Mouse (Mus musculus) liver, embryonic 11.5 days (tissue): ENCODE data around the gene Iqgap2. TPM values are rescaled to one million over a fixed set of nuclear protein-coding genes. Genes with fewer than 3 reads are reported as not detected.

Source experiments
- ATAC-seq: fragments of 200-750 bp; cut with Nextera tagmentation; replicated peaks from 2 replicates; pipeline ENCODE4 v1.8.0; 2017; ENCODE audit warnings: moderate number of reproducible peaks, mild to moderate bottlenecking, moderate TSS enrichment, moderate library complexity; ENCODE audit not compliant: low FRiP score
- DNase-seq: peaks from one replicate; pipeline ENCODE4 v3.0.0-alpha.2; 2017; ENCODE audit warnings: low spot score
- H3K27ac ChIP-seq: fragments of 300-500 bp; sonication (generic); 2 replicates; pipeline ENCODE4 v1.5.1; 2014; ENCODE audit warnings: mild to moderate bottlenecking, low read depth, low read length, control low read depth
- H3K27me3 ChIP-seq: fragments of 300-500 bp; sonication (generic); replicated peaks from 2 replicates; pipeline ENCODE4 v1.6.1; 2014; ENCODE audit warnings: low read length, mixed read lengths; ENCODE audit not compliant: control insufficient read depth, insufficient read depth
- H3K36me3 ChIP-seq: fragments of 300-500 bp; sonication (generic); 2 replicates; pipeline ENCODE4 v1.6.1; 2014; ENCODE audit warnings: mild to moderate bottlenecking, low read length, moderate library complexity, mixed read lengths; ENCODE audit not compliant: control insufficient read depth, insufficient read depth
- H3K4me1 ChIP-seq: fragments of 300-500 bp; sonication (generic); replicated peaks from 2 replicates; pipeline ENCODE4 v1.6.1; 2014; ENCODE audit warnings: low read length, mixed read lengths; ENCODE audit not compliant: control insufficient read depth, insufficient read depth
- H3K4me2 ChIP-seq: fragments of 300-500 bp; sonication (generic); 2 replicates; pipeline ENCODE4 v1.6.1; 2014; ENCODE audit warnings: mild to moderate bottlenecking, control low read depth, moderate library complexity
- H3K4me3 ChIP-seq: fragments of 300-500 bp; sonication (generic); 2 replicates; pipeline ENCODE4 v1.5.1; 2014; ENCODE audit warnings: low read depth, low read length, control low read depth
- H3K9ac ChIP-seq: fragments of 300-500 bp; sonication (generic); 2 replicates; pipeline ENCODE4 v1.6.1; 2014; ENCODE audit warnings: low read depth, low read length, control low read depth
- H3K9me3 ChIP-seq: fragments of 300-500 bp; sonication (generic); 2 replicates; pipeline ENCODE4 v1.6.1; 2016; ENCODE audit warnings: low read length, inconsistent platforms, mixed read lengths; ENCODE audit not compliant: control insufficient read depth
- WGBS: fragments of 180-500 bp; shearing (Covaris S2); extraction: QIAGEN DNeasy Blood & Tissue Kit; methylation state at CpG from one replicate; pipeline ENCODE4 v1.1.7; 2014; 5-methylcytosine and 5-hydroxymethylcytosine counted together
- polyA plus RNA-seq: library from polyadenylated mRNA; unstranded; fragments of >200 nt; fragmentation: Nextera tagmentation; extraction: Ambion mirVana; gene quantifications from 2 replicates; pipeline ENCODE4 v1.2.1, GENCODE M21; 2014

Iqgap2 gene
- polyA plus RNA-seq, 1 experiment from 2014 or later, result 17.1 TPM

DNA sequence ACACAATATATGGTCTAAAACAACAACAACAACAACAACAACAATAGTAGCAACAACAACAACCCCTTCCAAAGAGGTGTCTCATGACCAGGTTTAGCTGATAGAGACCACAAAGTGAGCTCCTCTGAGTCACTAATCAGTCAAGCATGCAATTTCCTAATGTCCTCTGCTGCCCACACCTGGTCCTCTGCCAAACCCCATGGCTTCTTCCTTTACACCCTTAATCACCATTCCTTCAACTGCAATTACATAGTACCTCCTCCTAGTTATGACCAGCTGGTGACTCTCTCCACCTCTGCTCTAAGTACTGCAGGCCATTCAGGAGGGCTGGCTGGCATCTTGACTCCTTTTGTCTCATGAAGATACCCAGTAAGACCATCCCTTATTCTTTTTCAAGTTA is 60.0 kb downstream of the Iqgap2 start:
- no peak for ATAC-seq
- DNase-seq, result no peak
- H3K36me3 ChIP-seq, result no peaks in the 10 kb centered on the region
- H3K9ac ChIP-seq, result no peak overlapping the region
- H3K9me3 ChIP-seq, result no peaks in the 10 kb centered on the region
- no peak overlapping the region for H3K4me3 ChIP-seq
- H3K27ac ChIP-seq, result no peak overlapping the region
- H3K27me3 ChIP-seq, result no peaks in the 10 kb centered on the region
- no peak overlapping the region for H3K4me2 ChIP-seq
- H3K4me1 ChIP-seq, result no peaks in the 10 kb centered on the region

DNA sequence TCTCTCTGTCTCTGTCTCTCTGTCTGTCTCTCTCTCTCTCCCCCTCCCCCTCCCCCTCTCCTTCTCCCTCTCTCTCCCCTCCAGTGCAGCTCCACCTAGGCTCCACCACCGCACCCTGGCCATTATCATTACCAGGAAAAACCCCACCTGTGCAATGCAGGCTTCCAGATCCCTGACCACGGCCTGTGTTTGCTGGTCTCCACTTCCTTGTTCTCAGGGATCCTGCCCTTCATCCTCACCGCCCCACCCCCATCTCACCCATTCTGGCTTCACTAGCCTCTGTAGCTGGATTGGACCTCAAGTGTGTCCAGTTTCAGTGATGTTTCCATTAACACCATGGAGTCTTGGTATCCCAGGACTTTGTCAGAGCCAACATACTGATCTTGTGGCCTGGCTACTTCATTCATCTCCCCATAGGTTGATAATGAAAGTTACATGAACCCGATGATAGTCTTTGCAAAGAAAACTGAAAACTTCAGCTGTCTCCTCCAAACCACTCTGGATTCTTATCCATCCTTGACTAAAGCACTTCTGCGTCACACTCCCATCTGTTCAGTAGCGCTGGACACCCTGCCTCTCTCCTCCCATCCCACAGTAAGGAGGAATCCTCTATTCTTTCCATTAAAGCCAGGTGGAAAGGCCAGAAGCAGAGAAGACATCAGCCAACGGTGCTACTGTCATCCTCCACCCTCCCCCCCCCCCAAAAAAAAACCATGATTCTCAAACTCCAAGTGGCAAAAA is 62.1 kb downstream of the Iqgap2 start:
- H3K9ac ChIP-seq, result no peak overlapping the region
- 82% methylated on average over 7 of the region's 7 CpGs for WGBS
- no peak overlapping the region for H3K4me3 ChIP-seq
- ATAC-seq, result no peak
- no peak overlapping the region for H3K27ac ChIP-seq
- H3K4me2 ChIP-seq, result no peak overlapping the region
- H3K27me3 ChIP-seq, result no peaks in the 10 kb centered on the region
- H3K9me3 ChIP-seq, result no peaks in the 10 kb centered on the region
- no peaks in the 10 kb centered on the region for H3K36me3 ChIP-seq
- H3K4me1 ChIP-seq, result no peaks in the 10 kb centered on the region
- DNase-seq, result no peak

DNA sequence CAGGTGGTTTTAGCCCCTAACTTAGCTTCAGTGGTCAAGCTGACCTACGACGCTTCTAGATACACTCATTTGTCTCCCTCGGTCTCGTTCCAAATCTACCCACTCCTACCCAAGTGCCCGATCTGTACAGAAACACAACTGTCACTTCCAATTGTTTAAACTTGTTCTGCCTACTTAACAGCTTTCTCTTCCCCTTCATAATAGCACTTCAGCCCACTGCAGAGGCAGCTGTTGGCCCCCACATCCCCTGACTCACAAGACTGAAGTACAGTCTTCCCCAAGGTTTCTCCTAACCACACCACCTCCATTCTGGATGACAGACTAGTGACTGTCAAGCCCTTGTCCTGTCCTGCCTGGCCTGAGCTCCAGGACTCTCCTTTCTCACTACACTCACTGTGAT is 63.1 kb downstream of the Iqgap2 start:
- Histone ChIP-seq H3K9me3 (no peaks in the 10 kb centered on the region), H3K4me2 (no peak overlapping the region), H3K4me1 (no peaks in the 10 kb centered on the region), H3K9ac (no peak overlapping the region), H3K36me3 (no peaks in the 10 kb centered on the region), H3K4me3 (no peak overlapping the region), H3K27ac (no peak overlapping the region), H3K27me3 (no peaks in the 10 kb centered on the region)
- DNase-seq, result no peak
- WGBS, result 85% methylated on average over 5 of the region's 5 CpGs
- no peak for ATAC-seq

DNA sequence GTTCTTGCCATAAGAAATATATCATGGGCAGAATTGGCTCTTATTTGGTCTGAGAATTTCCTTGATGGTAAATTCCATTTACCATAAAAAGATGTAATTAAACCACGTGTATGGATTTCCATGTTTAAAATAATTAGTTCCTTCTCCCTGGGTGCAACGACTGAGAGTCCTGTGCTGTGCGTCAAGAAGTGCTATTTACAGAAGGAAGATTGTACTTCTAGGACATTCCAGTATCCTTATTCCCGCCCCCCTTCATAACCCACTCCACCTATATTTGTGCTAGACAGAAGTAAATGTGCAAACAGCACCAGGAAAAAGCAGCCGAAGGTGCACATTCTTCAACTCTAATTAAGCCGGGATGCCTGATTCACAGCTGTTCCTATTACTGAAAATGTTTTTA is 65.5 kb downstream of the Iqgap2 start:
- Histone ChIP-seq H3K27me3 (no peaks in the 10 kb centered on the region), H3K4me3 (no peak overlapping the region), H3K4me2 (no peak overlapping the region), H3K9me3 (no peaks in the 10 kb centered on the region), H3K36me3 (no peaks in the 10 kb centered on the region), H3K9ac (no peak overlapping the region), H3K27ac (no peak overlapping the region), H3K4me1 (no peaks in the 10 kb centered on the region)
- WGBS, result 86% methylated on average over 6 of the region's 6 CpGs
- DNase-seq (no peak), ATAC-seq (no peak)

DNA sequence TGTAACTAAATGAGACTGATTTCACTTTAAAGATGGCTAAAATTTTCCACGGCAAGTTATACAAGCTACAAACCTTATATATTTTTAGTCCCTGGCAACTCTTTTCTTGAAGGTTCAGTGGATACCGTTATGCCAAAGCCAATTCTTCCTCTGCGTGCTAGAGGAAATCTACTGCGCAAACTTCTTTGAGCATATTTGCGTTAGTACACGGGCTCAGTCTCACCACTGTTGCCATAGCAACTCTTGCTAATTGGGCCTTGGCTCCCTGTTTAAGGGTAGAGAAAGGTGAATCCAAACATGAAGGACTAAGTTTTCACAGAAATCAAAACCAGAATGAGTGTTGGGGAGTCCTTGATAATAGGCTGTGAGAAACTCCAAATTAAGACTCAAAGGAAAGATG is 68.8 kb downstream of the Iqgap2 start:
- H3K36me3 ChIP-seq, result no peaks in the 10 kb centered on the region

DNA sequence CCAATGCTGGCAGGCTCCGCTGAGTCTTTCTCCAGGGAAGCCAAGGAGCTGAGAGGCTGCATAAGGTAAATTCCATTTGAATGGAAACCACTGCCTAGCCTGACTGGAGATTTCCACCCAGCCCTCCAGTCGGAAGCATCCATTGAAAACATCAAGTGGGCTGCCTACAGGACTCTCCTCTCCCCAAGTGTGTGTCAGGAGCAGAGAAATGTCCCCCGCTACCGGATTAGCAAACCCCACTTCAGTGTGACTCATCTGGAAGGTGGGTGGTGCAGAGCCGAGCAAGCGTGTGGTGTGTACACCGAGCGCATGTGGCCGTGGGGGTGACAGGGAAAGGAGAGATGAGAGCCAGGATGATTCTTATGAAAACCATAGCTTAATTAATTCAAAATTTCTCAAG is 71.7 kb downstream of the Iqgap2 start:
- H3K9me3 ChIP-seq, result no peaks in the 10 kb centered on the region
- no peaks in the 10 kb centered on the region for H3K27me3 ChIP-seq
- no peak overlapping the region for H3K9ac ChIP-seq
- no peak for ATAC-seq
- no peaks in the 10 kb centered on the region for H3K36me3 ChIP-seq
- no peak for DNase-seq
- no peak overlapping the region for H3K4me3 ChIP-seq
- H3K27ac ChIP-seq, result no peak overlapping the region
- WGBS, result 87% methylated on average over 9 of the region's 9 CpGs
- H3K4me1 ChIP-seq, result 0 out of 2 replicates have a peak, but pooled peaks cover 3% of the 10 kb centered on the region
- no peak overlapping the region for H3K4me2 ChIP-seq

More for the DNA sequence above, 68.8 kb downstream of the Iqgap2 start:
- Histone ChIP-seq H3K9me3 (no peaks in the 10 kb centered on the region), H3K4me2 (no peak overlapping the region), H3K9ac (no peak overlapping the region), H3K27me3 (no peaks in the 10 kb centered on the region), H3K27ac (no peak overlapping the region), H3K4me1 (no peaks in the 10 kb centered on the region), H3K4me3 (no peak overlapping the region)
- 83% methylated on average over 6 of the region's 6 CpGs for WGBS
- DNase-seq (no peak), ATAC-seq (no peak)

DNA sequence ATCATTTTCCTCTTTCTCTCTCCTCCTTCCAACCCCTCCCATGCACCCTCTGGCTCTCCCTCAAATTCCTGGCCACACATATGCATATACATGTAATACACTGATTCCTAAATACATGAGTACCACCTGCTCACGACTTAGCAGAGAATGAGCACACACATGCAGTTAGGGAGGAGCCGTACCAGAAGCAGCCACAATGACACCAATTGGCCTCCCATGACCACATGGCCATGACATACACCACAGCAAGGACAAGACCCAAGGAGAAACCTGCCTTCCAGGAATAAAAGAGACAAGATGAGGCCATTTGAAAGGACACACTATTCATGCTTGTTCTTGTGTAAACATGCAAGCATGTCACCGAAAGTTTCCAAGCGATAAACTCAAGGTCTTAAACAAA is 72.8 kb downstream of the Iqgap2 start:
- H3K4me2 ChIP-seq, result no peak overlapping the region
- no peaks in the 10 kb centered on the region for H3K36me3 ChIP-seq
- no peaks in the 10 kb centered on the region for H3K9me3 ChIP-seq
- H3K4me3 ChIP-seq, result no peak overlapping the region
- H3K9ac ChIP-seq, result no peak overlapping the region
- no peaks in the 10 kb centered on the region for H3K27me3 ChIP-seq
- DNase-seq (no peak), ATAC-seq (no peak)
- no peak overlapping the region for H3K27ac ChIP-seq
- WGBS, result 85% methylated on average over 4 of the region's 4 CpGs
- peaks cover 7% of the 10 kb centered on the region for H3K4me1 ChIP-seq

DNA sequence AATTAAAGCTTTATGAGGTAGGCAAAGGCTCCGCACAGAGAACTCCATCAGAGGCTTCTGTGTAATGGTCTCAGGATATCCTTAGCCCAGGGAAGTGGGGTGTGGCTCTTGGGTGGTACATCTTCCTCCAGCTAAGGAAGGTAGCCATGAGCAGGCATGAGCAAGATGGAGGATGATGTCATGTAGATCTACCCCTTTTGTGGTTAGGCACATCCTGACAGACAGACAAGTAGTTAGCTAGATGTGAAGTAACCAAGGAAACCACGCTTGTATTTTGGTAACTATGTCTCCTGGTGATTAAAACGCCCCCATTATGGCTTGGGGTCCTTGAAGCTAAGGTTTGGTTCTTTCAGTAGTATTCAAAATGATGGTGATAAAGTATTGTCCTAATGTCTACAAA is 78.1 kb downstream of the Iqgap2 start:
- Histone ChIP-seq H3K9me3 (no peaks in the 10 kb centered on the region), H3K4me3 (no peak overlapping the region), H3K4me2 (no peak overlapping the region), H3K27ac (no peak overlapping the region), H3K27me3 (no peaks in the 10 kb centered on the region), H3K9ac (no peak overlapping the region), H3K36me3 (no peaks in the 10 kb centered on the region), H3K4me1 (peaks cover 7% of the 10 kb centered on the region)
- DNase-seq (no peak), ATAC-seq (no peak)
- 80% methylated on average over 3 of the region's 3 CpGs for WGBS

DNA sequence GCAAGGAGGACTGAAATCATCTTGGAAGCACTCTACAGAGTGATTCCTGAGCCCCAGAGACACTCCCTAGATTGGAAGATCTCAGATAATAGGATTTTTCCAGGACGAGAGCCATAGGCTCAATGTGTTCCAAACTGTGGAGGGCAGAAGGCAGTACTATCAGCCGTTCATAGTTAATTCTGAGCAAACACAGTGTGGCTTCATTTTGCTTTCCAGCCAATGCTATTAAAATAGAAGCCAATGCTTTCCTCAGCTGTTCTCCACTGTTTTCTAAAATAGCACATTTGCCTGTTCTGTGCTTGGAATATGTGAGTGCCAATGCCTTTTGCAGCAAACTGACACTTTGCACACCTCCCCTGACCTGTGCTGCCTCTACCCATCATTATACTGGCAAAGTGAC is 80.9 kb downstream of the Iqgap2 start:
- no peak for DNase-seq
- Histone ChIP-seq H3K9ac (no peak overlapping the region), H3K9me3 (no peaks in the 10 kb centered on the region), H3K4me3 (no peak overlapping the region), H3K4me2 (no peak overlapping the region), H3K36me3 (no peaks in the 10 kb centered on the region), H3K4me1 (peaks cover 14% of the 10 kb centered on the region), H3K27me3 (no peaks in the 10 kb centered on the region), H3K27ac (no peak overlapping the region)
- no peak for ATAC-seq
- WGBS, result 64% methylated on average over 2 of the region's 2 CpGs
